Mouse (Mus musculus): Measurements from ENCODE around the gene Gm6217. TPM values are rescaled to one million over a fixed set of nuclear protein-coding genes. Genes with fewer than 3 reads are reported as not detected.
"Not testable (repeated sequence)": the region's sequence is repeated elsewhere in the genome, so short reads cannot be mapped to it uniquely, and the experiment has no call there.

Gene Gm6217
- polyA plus RNA-seq, 1 experiment from 2014 or later: not detected

GRCm38 (mm10) chr1:82942505-82942904, 11.3 kb upstream of the Gm6217 start:
- H3K4me3 ChIP-seq (replicated peaks); ATAC-seq (ENCODE audit: insufficient read depth, low FRiP score, low read depth); H3K4me2 ChIP-seq; H3K4me1 ChIP-seq; H3K27ac ChIP-seq; H3K36me3 ChIP-seq; H3K9me3 ChIP-seq; H3K9ac ChIP-seq; H3K27me3 ChIP-seq (replicated peaks): not testable (repeated sequence)
- WGBS: 69% methylated on average over 2 of the region's 2 CpGs

DNA sequence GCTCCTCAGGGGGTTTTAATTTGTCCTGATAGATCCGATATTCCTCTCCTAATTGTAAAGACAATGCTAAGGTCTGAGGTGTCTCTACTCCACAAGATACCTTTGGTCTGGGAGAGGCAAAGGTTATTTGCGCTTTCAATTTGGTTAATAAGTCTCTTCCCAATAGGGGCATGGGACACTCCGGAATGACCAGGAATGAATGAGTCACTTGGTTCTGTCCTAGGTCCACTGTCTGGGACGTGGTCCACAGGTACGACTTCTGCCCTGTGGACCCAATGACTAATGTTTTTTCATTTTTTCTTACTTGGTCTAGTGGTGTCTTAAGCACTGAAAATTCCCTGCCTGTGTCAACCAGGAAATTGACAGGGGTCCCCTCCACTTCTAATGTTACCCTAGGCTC, 7.5 kb upstream of the Gm6217 start:
- Histone ChIP-seq H3K4me1 (no peaks in the 10 kb centered on the region), H3K4me3 (replicated peaks) (no peak overlapping the region), H3K9ac (no peak overlapping the region), H3K9me3 (no peaks in the 10 kb centered on the region), H3K27ac (no peak overlapping the region), H3K4me2 (no peak overlapping the region), H3K27me3 (replicated peaks) (no peaks in the 10 kb centered on the region), H3K36me3 (no peaks in the 10 kb centered on the region)
- 89% methylated on average over 5 of the region's 5 CpGs for WGBS
- no peak for ATAC-seq (ENCODE audit: insufficient read depth, low FRiP score, low read depth)

DNA sequence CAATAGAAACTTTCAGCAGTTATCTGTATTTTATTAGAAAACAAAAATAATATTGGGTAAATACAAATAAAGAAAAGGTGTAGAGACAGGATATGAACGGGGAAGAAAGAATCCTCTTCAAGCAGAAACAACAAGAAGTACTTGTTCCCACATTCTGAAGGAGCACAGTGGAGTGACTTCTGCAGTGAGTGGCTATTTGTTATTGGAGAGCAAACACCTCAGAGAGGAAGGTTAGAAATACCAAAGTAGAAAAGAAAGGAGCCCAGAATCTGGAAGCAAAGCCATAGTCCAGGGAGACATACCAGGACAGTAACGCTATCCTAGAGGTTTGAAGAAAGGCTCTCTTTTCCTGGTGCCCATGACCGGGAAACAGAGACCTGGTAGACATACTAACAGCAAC, 641 bp downstream of the Gm6217 start:
- not testable (repeated sequence) for H3K9me3 ChIP-seq; H3K4me2 ChIP-seq; H3K36me3 ChIP-seq; H3K9ac ChIP-seq; H3K4me3 ChIP-seq (replicated peaks); ATAC-seq (ENCODE audit: insufficient read depth, low FRiP score, low read depth); H3K4me1 ChIP-seq; H3K27ac ChIP-seq; H3K27me3 ChIP-seq (replicated peaks)
- 82% methylated on average over 3 of the region's 3 CpGs for WGBS

GRCm38 (mm10) chr1:82924650-82925049, 6.5 kb downstream of the Gm6217 start, which contains the start of gene A030014E15Rik:
Gene A030014E15Rik (plus strand): TSS chr1:82924917.
- no peak within 1 kb of the TSS for H3K4me3 ChIP-seq (replicated peaks)
- no peaks in the 10 kb centered on the region for H3K4me1 ChIP-seq
- no peak within 1 kb of the TSS for H3K4me2 ChIP-seq
- WGBS: 83% methylated on average over 6 of the region's 6 CpGs
- H3K9ac ChIP-seq: no peak within 1 kb of the TSS
- no peak for ATAC-seq (ENCODE audit: insufficient read depth, low FRiP score, low read depth)
- no peaks in the 10 kb centered on the region for H3K27me3 ChIP-seq (replicated peaks)
- no peaks in the 10 kb centered on the region for H3K9me3 ChIP-seq
- no peaks in the 10 kb centered on the region for H3K36me3 ChIP-seq
- H3K27ac ChIP-seq: no peak within 1 kb of the TSS

GRCm38 (mm10) chr1:82913434-82913833, 17.8 kb downstream of the Gm6217 start:
- not testable (repeated sequence) for H3K9ac ChIP-seq; H3K4me1 ChIP-seq; ATAC-seq (ENCODE audit: insufficient read depth, low FRiP score, low read depth); H3K27ac ChIP-seq; H3K4me3 ChIP-seq (replicated peaks); H3K27me3 ChIP-seq (replicated peaks); H3K9me3 ChIP-seq; H3K4me2 ChIP-seq; H3K36me3 ChIP-seq
- 96% methylated on average over 5 of the region's 5 CpGs for WGBS

- H3K4me3 ChIP-seq (replicated peaks): no peak within 1 kb of the TSS
- H3K9me3 ChIP-seq: no peaks in the 10 kb centered on the region
- no peaks in the 10 kb centered on the region for H3K4me1 ChIP-seq
- ATAC-seq (ENCODE audit: insufficient read depth, low FRiP score, low read depth): no peak
- no peaks in the 10 kb centered on the region for H3K27me3 ChIP-seq (replicated peaks)
- no peak within 1 kb of the TSS for H3K27ac ChIP-seq
- no peaks in the 10 kb centered on the region for H3K36me3 ChIP-seq
- H3K4me2 ChIP-seq: no peak within 1 kb of the TSS
- 81% methylated on average over 3 of the region's 3 CpGs for WGBS
- H3K9ac ChIP-seq: no peak within 1 kb of the TSS
Measured at GRCm38 (mm10) chr1:82913025-82913424, 18.2 kb downstream of the Gm6217 start, which contains the start of gene A030005L19Rik. Gene A030005L19Rik (plus strand): TSS chr1:82913325.

GRCm38 (mm10) chr1:82905886-82906285, 25.3 kb downstream of the Gm6217 start:
- H3K4me3 ChIP-seq (replicated peaks): no peak overlapping the region
- H3K4me2 ChIP-seq: no peak overlapping the region
- H3K9me3 ChIP-seq: no peaks in the 10 kb centered on the region
- no peaks in the 10 kb centered on the region for H3K4me1 ChIP-seq
- ATAC-seq (ENCODE audit: insufficient read depth, low FRiP score, low read depth): no peak
- WGBS: 73% methylated on average over 3 of the region's 3 CpGs
- H3K36me3 ChIP-seq: 0 out of 2 replicates have a peak, but pooled peaks cover 7% of the 10 kb centered on the region
- H3K27me3 ChIP-seq (replicated peaks): no peaks in the 10 kb centered on the region
- no peak overlapping the region for H3K9ac ChIP-seq
- H3K27ac ChIP-seq: no peak overlapping the region

- H3K27ac ChIP-seq: no peak overlapping the region
- H3K4me3 ChIP-seq (replicated peaks): no peak overlapping the region
- H3K4me1 ChIP-seq: no peaks in the 10 kb centered on the region
- no peak overlapping the region for H3K9ac ChIP-seq
- no peak for ATAC-seq (ENCODE audit: insufficient read depth, low FRiP score, low read depth)
- H3K27me3 ChIP-seq (replicated peaks): no peaks in the 10 kb centered on the region
- peaks cover 14% of the 10 kb centered on the region; the same call in 1 of the 2 replicates for H3K36me3 ChIP-seq
- H3K9me3 ChIP-seq: no peaks in the 10 kb centered on the region
- H3K4me2 ChIP-seq: no peak overlapping the region
- WGBS: 90% methylated on average over 3 of the region's 3 CpGs
Measured at GRCm38 (mm10) chr1:82901201-82901600, 30.0 kb downstream of the Gm6217 start.

- H3K36me3 ChIP-seq: peaks cover 14% of the 10 kb centered on the region; the same call in 1 of the 2 replicates
- H3K9me3 ChIP-seq: no peaks in the 10 kb centered on the region
- no peak overlapping the region for H3K4me2 ChIP-seq
- H3K27ac ChIP-seq: no peak overlapping the region
- 92% methylated on average over 1 of the region's 1 CpGs for WGBS
- H3K27me3 ChIP-seq (replicated peaks): no peaks in the 10 kb centered on the region
- no peak overlapping the region for H3K4me3 ChIP-seq (replicated peaks)
- H3K9ac ChIP-seq: no peak overlapping the region
- ATAC-seq (ENCODE audit: insufficient read depth, low FRiP score, low read depth): no peak
- H3K4me1 ChIP-seq: no peaks in the 10 kb centered on the region
Measured at GRCm38 (mm10) chr1:82900567-82900966, 30.6 kb downstream of the Gm6217 start.

- peaks cover 14% of the 10 kb centered on the region; the same call in 1 of the 2 replicates for H3K36me3 ChIP-seq
- no peak overlapping the region for H3K4me2 ChIP-seq
- no peaks in the 10 kb centered on the region for H3K9me3 ChIP-seq
- ATAC-seq (ENCODE audit: insufficient read depth, low FRiP score, low read depth): no peak
- no peaks in the 10 kb centered on the region for H3K4me1 ChIP-seq
- no peaks in the 10 kb centered on the region for H3K27me3 ChIP-seq (replicated peaks)
- no peak overlapping the region for H3K27ac ChIP-seq
- H3K9ac ChIP-seq: no peak overlapping the region
- 92% methylated on average over 7 of the region's 7 CpGs for WGBS
- no peak overlapping the region for H3K4me3 ChIP-seq (replicated peaks)
Measured at GRCm38 (mm10) chr1:82893269-82893668, 37.9 kb downstream of the Gm6217 start.

Other genes starting within 250 kb of the Gm6217 start
- 175 and 178 TPM in 2 replicates for gene Mff, start 206.5 kb downstream of the Gm6217 start, polyA plus RNA-seq (2015; fragmentation: Nextera tagmentation; extraction: Ambion mirVana)
- 28.3 and 35.1 TPM in 2 replicates for gene Tm4sf20, start 162.9 kb downstream of the Gm6217 start, polyA plus RNA-seq (2015; fragmentation: Nextera tagmentation; extraction: Ambion mirVana)
- not detected in 2 replicates for gene Gm47791, start 160.2 kb downstream of the Gm6217 start, polyA plus RNA-seq (2015; fragmentation: Nextera tagmentation; extraction: Ambion mirVana)
- 27.0 and 27.9 TPM in 2 replicates for gene Agfg1, start 91.9 kb downstream of the Gm6217 start, polyA plus RNA-seq (2015; fragmentation: Nextera tagmentation; extraction: Ambion mirVana)
- 0.28 TPM in 1 of 2 replicates, not detected in the other for gene A030005L19Rik, start 18.1 kb downstream of the Gm6217 start, polyA plus RNA-seq (2015; fragmentation: Nextera tagmentation; extraction: Ambion mirVana)
- gene A030014E15Rik, start 6.5 kb downstream of the Gm6217 start, polyA plus RNA-seq (2015; fragmentation: Nextera tagmentation; extraction: Ambion mirVana): not detected in 2 replicates
- not detected in 2 replicates for gene A030003K21Rik, start 12.0 kb upstream of the Gm6217 start, polyA plus RNA-seq (2015; fragmentation: Nextera tagmentation; extraction: Ambion mirVana)
- not detected in 2 replicates for gene Gm7544, start 24.6 kb upstream of the Gm6217 start, polyA plus RNA-seq (2015; fragmentation: Nextera tagmentation; extraction: Ambion mirVana)
- not detected in 2 replicates for gene Gm47955, start 28.9 kb upstream of the Gm6217 start, polyA plus RNA-seq (2015; fragmentation: Nextera tagmentation; extraction: Ambion mirVana)
- not detected in 2 replicates for gene Gm47959, start 69.1 kb upstream of the Gm6217 start, polyA plus RNA-seq (2015; fragmentation: Nextera tagmentation; extraction: Ambion mirVana)
- gene Slc19a3, start 107.0 kb upstream of the Gm6217 start, polyA plus RNA-seq (2015; fragmentation: Nextera tagmentation; extraction: Ambion mirVana): 0.55 and 0.71 TPM in 2 replicates
- not detected in 2 replicates for gene Krtap28-10, start 111.1 kb upstream of the Gm6217 start, polyA plus RNA-seq (2015; fragmentation: Nextera tagmentation; extraction: Ambion mirVana)
- not detected in 2 replicates for gene Gm47969, start 113.5 kb upstream of the Gm6217 start, polyA plus RNA-seq (2015; fragmentation: Nextera tagmentation; extraction: Ambion mirVana)
- not detected in 2 replicates for gene A030005K14Rik, start 128.0 kb upstream of the Gm6217 start, polyA plus RNA-seq (2015; fragmentation: Nextera tagmentation; extraction: Ambion mirVana)
- not detected in 2 replicates for gene Krtap28-13, start 129.5 kb upstream of the Gm6217 start, polyA plus RNA-seq (2015; fragmentation: Nextera tagmentation; extraction: Ambion mirVana)
- 7.2 and 8.6 TPM in 2 replicates for gene Ccl20, start 185.4 kb upstream of the Gm6217 start, polyA plus RNA-seq (2015; fragmentation: Nextera tagmentation; extraction: Ambion mirVana)
- 0.08 and 0.23 TPM in 2 replicates for gene Daw1, start 228.4 kb upstream of the Gm6217 start, polyA plus RNA-seq (2015; fragmentation: Nextera tagmentation; extraction: Ambion mirVana)

All from stomach, embryonic 15.5 days (tissue).